Mouse (Mus musculus) kidney, postnatal 4 days (tissue): ENCODE measurements around the gene Aak1.

Experiments
- DNase-seq, 2 experiments: peaks; one replicate each; pipeline ENCODE4 v3.0.0; 2021; ENCODE audit warnings: mixed read lengths in 2 of 2

The Aak1 gene

DNA sequence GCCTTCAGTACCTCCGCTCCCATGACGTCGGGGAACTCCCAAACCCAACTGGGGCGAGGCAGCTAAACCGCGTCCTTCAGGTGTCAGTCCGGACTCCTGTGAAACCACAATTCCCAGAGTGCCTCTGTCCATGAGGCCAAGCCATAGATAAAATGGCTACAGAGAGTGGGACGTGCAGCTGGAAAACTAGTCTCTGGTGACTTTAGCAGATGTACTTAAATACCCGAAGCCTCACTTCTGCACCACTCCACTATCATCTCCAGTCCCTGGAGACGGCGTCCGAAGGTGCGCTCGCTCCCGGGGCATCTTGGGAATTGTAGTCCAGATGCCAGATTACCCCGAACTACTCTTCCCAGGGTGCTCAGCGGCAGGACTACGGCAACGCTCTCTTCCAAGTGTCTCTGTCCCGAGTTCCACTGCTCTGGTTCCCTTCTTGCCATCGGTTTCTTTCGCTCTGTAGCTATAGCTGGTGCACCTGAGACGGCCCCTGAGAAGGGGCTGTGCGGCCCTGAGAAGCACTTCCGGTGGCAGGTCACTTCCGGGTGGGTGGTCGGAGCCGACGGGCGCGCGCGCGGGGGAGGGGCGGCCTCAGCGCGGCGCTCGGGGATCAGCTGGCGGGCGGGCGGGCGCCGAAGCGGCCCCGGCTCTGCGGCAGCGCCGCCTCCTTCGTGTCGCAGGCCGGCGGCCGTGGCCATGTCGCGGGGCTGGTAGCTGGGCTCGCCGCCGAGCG lies at the start of gene Aak1:
TSS of gene Aak1 (plus strand) at position 603 of the 730 bp plus-strand sequence.
- peak; percentile 92 to 95 for DNase-seq

DNA sequence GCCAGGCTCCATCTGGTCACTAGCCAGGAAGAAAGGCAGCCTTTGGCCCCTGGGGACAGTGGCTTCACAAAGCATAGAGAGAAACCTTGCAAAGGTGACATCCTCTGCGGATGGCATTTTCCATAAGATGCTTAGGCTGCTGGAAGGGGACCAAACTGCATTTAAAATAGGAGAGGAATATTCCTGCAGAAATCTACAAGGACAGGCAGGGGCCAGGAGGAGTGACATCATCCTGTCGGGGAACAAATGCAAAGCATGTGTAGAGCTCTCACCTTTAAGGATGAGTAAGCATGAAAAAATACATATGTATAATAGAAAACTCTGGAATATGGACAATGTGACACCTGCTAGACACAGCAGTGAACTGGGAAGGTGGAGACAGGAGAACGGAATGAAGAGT lies 48.9 kb upstream of the Aak1 start:
- no peak for DNase-seq

DNA sequence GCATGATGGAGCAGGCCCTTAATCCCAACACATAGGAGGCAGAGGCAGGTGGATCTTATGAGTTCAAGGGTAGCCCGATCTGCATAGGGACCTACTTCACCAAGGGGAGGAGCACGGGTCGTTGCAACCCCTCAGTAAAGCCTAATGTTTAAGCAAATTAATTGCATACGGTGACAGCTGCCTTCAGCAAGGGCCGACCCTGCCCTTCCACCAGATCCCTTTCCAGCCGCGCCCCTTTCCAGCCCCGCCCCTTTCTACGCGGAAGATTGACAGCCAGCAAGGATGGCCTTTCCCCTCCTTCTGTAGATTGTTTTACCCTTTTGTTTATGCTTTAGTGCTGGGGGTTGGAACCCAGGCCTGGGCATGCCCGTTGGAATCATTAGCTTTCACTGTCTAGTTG lies 47.9 kb upstream of the Aak1 start:
- DNase-seq = no peak

DNA sequence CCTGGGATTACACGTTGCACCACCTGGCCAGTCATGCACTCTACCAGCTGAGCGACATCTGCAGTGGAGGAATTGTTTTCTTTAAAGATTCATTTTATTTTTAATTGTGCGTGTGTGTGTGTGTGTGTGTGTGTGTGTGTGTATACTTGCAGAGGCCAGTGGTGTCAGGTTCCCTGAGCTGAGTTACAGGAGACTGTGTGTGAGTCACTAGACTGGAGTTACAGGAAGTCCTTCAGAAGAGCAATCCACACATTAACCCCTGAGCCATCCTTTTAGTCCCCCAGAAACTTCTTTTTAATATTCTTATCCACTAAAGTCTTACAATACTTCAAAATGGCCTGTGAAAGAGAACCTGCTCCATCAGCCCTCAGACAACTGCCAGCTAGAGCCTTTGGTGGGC lies 44.7 kb upstream of the Aak1 start:
- DNase-seq = no peak

DNA sequence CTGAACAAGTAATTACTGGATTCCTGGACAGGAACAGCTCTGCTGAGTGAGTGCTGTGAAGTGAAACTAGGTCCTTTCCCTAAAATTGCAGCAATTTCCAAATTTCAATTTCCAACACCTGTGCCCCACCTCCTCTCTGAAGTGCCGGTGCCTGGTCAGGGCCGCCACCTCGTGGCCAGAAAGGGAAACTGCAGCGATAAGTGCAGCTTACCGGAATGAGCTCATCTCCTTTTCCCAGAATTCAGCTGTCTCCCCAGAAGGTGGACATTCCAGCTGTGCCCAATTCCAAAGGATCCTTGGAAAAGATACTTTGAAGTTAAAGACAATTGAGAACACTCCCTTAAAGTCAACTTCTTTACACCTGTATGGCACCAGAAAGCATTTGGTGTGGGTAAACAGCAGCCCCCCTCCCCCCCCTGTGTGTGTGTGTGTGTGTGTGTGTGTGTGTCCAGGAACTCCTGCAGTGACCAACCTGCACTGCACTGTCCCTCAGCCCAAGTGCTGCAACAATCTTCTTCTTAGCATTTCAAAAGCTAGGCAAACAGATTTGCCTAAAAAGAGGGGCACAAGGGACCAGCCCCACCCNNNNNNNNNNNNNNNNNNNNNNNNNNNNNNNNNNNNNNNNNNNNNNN lies 42.7 kb upstream of the Aak1 start:
- DNase-seq = peak; percentile 79 to 84

DNA sequence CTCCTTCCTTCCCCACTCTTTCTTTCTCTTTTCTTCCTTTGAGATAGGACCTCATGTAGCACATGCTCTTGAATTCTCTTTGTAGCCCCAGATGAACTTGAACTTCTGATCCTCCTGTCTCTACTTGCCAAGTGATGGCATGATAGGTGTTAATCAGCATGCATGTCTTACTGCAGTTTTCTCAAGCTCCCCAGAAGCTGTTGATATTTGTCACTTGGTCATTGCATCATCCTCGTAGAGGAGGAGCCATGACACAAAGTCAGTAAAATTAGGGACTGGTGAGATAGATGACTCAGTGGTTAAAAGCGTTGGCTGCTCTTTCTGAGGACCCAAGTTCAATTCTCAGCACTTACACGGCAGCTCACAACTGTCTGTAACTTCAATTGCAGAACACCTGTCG lies 36.4 kb upstream of the Aak1 start:
- DNase-seq = no peak

DNA sequence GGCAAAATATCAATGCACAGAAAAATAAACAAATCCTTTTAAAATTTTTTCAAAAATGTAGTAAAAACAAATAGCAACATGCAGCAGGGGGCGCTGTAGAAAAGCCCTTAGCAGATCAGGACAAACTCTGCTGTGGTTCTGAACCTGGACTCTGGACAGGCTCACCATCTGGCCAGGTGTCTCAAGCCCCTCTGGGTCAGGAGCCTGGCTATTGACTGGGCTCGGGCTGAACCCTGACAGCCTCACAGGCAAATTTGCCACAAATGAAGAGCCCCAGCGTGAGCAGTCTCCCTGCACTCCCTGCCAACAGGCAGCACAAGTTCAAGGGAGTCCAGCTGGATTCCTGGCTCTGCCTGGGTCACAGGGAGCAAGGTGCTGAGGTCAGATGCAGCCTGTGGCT lies 36.0 kb upstream of the Aak1 start:
- DNase-seq = peak; percentile 81 to 82

DNA sequence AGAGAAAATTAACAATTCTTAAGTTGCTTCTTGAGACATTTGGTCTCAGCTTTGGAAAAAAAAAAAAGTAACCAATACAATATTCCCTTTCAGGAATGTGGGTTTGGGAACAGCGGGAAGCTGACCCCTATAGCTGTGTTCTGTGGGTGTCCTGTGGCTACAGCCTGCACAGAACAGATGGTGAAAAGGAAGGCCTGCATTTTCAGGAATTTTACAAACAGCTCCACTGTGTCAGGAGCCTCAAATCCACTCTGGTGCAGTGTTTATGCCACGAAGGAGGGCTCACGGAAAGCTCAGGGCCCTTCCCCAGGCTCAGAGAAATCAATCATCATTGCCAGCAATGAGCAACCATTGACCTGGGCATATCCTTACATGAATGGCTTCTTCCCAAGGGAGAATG lies 34.4 kb upstream of the Aak1 start:
- DNase-seq = no peak

DNA sequence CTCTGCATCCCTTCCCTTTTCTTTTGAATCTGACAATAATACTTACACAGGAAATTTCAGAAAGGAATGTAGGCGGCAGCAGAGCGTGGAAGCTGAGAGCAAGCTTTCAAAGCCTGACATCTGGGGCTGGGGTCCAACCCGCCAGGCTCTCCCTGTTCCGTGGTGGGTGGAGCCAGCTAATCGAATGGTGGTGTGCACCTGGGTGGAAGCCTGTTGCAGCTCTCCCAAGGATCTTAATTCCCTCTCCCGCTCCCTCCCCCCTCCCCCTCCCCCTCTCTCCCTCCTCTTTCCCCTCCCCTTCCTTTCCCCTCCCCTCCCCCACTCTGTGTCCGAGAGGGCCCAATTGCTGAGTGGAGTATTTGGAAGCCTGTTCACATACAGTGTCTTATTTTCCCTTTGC lies 33.9 kb upstream of the Aak1 start:
- DNase-seq = peak; percentile 40 to 47

DNA sequence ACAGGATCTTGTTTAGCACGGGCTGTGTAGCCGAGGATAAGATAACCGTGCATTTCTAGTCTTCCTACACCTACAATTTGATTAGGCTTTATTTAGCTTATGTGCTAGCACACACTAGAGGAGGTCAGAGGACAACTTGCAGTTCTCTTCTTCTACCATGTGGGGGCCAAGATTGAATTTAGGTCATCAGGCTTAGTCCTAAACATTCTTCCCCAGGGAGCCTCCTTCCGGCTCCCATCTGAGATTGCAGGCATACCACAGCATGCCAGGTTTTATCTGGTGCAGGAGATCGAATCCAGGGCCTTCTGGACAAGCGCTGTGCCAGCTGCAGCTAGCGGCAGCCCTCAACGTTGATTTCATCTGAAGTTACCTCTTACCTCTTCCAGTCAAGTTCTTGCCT lies 32.7 kb upstream of the Aak1 start:
- DNase-seq = peak; percentile 35 to 56

DNA sequence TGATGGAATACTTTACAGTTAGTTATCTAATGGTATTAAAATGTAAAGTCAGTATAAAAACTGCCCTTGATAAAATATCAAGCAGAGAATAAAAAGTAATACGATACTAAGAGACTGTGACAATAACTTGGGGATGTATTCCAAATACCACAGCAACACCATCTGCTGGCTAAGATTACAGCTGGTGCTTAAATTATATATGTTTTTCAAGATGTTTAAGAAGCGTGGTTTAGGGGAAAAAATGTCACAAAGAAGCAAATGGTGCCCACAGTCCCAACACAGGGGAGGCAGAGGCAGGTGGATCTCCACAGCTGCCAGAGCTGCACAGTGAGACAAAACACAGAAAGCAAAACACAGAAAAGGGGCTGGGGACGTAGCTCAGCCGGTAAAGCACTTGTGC lies 30.4 kb upstream of the Aak1 start:
- DNase-seq = no peak

DNA sequence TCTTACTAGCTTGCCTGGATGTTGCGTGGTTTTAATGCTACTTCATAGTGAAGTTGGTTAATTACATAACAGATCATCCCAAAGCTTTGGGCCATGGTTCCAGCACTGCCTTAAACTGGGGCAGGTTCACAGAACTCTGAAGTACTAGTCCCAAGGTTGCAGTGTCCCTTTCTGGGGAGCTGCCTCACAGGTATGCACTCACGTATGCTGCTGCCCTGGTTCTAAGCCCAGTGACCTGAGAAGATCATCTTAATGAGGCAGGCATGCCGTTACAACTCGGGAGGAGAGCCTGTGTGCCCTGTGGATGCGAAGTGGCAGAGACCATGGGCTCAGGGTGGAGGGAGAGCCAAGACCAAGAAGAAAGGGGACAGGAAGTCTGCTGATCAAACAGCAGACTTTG lies 29.4 kb upstream of the Aak1 start:
- DNase-seq = no peak

DNA sequence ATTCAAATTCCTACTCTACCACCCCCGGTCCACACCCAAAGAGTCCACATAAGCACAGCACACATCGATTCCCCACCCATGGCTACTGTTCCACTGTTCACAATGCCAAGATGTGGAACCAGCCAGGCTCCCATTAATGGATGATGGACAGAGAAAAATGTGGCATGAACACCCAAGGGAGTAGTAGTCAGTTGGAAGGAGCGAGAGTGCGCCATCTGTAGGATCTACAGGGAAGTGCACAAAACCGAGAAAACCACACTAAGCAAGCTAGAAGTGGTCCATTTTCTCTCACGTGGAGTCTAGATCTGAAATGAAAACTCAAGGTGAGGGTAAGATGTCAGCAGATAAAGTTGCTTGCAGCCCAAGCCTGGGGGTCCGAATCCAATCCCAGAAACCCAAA lies 28.6 kb upstream of the Aak1 start:
- peak; percentile 23 to 24 for DNase-seq

DNA sequence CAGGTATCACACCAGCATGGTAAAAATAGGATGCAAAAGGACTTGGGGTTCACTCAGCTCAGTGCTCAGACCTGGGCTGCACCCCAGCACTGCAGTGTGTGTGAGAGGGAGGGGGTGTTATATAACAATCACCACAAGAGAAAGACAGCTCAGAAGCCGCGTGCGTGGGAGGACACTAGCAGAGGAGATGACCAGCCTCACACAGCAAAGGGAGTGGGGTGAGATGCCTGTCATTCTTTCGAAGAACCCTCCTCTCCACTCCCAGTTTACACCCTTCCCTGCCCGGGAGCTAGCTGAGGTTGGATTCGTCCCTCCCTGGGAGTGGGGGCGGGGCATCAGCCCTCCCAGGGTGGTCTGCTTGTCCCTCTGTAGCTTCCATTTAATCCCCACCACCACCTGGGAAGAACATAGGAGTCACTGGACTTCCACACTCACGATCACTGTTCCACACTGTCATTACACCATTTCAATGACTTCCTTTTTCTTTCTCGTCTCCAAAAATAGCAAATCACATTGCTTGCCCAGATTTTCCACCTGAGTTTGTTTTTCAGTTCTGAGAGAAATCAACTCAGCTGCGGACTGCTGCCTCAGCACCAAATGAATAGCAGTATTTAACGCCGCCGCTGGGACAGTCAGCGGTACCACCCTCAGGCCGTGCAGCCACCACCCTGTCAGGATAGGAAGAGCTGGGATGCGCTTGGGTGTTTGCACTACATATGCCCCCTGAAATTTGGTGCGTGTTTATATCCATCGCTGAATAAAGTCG lies 26.8 kb upstream of the Aak1 start:
- peak; percentile 72 to 84 for DNase-seq

DNA sequence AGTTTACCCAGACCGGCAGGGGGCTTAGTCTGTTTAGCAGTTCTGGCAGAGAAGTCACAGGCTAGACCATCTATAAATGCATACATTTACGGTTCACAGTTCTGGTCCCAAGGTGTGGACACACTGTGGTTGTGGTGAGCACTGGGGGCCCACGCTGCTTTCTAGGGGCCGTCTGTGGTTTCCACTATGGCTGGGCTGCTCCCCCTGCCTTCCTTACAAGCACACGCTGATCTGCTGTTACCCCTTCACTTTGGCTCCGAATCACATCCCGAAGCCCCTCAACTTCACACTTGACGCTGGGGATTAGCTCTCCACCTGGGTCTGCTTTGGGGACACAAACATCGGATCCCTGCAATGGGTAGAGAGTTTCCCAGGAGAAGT lies 26.3 kb upstream of the Aak1 start:
- DNase-seq = no peak

DNA sequence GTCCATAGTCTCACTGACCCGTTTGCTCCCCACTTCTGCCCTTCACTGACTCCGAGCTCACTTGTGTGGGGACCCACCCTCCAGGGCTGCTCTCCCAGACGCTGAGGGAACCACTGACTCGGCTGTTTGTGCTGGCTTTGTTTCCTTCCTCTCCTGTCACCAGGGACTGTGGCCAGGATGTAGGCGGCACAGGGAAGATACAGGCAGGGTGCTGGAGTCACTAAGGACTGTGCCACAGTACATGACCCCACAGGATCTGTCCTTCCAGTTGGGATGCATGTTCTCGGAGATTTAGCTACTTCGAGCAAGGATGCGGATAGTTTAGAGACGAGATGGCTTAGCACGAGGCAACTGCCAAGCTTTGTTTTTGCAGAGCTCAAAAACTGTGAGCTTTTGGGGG lies 25.5 kb upstream of the Aak1 start:
- DNase-seq = peak; percentile 19 to 42

DNA sequence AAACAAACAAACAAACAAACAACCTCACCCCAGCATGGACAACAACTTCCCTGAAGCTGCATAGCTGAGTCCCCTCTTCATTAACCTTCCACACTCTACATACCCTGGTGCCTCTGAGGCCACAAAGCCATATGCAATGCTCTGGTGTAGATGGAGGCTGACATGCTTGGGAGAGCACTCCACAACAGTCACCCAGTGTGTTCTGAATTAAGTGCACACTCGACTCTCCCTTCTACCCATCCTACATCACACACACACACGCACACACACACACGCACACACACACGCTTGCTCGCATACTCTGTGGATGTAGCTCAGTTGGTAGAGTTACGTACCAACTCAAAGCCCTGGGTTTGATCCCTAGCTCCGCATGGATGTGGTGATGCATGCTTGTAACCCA lies 24.9 kb upstream of the Aak1 start:
- no peak for DNase-seq

DNA sequence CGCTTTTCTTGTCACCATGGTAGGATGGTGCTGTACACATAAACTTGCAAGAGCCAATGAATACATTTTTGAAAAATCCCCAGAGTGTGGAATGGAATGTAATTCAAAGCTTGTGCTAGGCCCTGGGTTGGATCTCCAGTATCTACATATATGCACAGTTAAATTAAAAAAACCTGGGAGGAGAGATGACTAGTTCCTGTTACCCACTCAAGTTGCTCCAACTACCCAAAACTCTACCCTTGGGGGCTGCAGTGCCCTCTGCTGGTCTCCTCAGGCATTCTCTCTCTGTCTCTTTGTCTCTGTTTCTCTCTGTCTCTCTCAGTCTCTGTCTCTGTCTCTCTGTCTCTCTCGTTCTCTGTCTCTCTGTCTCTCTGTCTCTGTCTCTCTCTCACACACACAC lies 21.9 kb upstream of the Aak1 start:
- DNase-seq = no peak

DNA sequence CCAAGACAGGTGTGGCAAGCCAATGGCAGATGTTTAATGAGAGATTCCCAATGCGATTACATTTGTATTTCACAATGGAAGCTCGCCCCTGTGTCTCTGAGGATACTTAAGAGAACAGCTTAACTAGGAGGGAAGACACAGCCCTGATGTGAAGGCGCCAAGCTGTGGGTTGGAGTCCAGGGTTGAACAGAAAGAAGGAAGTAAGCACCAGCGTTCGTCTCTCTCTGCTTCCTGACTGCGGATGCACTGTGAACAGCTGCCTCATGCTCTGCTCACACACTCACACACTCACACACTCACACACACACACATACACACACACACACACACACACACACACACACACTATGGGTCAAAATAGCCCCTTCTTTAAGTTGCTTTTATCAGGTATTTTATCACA lies 19.5 kb upstream of the Aak1 start:
- no peak for DNase-seq

DNA sequence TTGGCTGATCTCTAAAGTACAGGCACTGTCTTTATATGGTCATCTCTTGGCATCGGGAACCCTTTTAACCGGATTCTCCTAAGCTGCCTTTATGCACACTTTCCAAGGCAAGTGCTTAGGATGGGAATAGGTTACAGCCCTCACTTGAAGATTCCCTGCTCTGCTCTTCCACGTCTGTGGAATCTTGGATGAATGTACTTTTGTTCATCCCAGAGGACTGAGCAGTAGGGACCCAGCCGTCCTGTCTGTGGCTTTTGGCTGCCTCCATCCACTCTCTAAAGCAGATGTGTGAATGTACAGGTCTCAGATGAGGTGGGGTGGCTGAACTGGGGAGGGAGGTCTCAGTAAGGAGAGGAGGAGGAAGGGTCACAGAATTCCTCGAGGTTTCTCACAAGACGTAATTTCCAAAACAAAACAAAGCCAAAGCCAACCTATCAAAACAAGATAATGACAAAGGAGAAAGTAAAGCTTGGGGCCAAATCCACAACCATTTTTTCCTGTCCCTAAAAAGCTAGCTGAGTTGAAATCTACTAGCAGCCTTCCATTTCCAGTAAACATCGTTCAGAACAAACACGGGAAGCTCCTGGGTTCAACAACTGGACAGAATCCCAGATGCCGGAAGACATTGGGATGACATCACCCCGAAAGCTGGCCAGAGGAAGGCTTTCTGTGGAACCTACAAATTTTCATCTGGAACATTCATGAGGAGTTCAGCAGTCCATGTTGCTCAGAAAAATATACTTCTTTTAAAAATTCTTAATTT lies 18.4 kb upstream of the Aak1 start:
- DNase-seq = peak in 1 of 2 experiments; percentile 26

DNA sequence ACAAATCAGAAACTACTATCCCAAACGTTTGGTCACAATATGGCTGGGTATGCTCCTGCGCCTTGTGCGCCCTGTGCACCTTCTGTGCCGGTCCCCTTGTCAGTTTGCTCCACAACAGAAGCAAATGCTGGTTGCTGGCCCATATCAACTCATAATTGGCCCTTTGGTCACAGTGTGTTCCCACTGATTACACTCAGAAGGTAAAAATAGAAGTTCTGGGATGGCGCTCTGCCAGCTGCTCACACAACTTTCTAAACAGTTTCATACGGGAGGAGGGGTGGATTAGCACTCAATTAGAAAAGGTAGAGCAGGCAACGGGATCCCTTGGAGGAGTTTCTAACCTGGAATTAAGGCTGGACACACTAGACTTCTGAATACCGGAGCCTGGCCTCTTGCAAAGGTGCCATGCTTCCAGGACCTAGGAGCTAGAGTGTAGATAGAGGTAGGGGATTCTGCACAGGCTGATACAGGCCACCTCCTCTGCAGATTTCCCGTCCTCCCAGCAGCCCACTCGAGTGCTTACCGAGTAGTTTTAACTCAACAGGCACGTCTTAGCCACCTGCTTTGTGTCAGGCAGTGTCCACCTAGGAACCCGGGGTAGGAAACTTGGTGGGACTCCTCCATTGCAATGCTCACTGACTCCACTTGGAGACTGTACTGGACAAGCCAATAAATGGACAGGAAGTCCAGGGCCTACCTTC lies 16.4 kb upstream of the Aak1 start:
- peak; percentile 41 to 50 for DNase-seq

DNA sequence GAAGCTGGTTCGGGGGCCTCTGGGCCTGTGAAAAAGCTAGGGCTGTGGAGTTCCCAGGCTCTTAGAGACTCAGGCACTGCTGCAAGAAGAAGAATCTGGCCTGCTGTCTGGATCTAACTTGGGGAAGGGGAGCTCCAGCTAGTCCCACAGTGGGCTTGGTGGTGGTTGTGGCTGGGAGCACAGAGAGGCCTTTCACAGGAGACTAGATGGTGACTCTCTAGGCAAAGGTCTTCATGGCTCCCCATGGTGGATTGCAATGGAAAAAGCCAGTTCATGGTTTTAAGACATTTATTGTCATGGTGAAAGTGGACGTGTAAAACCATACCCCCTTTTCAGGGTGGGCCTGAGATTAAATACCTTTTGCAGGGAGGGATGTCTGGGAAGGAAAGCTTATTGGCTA lies 10.2 kb upstream of the Aak1 start:
- no peak for DNase-seq

DNA sequence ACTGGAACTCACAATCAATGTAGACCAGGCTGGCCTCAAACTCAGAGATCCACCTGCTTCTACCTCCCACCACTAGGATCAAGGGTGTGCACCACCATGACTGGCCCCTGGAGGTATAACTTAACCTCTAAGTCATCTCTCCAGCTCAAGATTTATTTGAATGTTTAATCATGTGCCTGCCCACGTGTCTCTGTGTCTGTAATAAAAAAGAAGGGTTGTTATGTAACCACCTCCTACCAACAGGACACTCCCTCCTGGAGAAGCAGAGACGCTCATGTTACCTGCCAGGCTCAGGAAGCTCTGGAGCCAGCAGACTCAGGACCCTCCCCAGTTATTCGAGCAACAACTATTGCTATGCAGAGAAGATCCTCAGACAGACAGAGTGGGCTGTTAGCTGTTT lies 7.4 kb upstream of the Aak1 start:
- DNase-seq = no peak
